Mouse (Mus musculus) MEL (cell line): Measurements from ENCODE around the gene Ptpa. TPM values are rescaled to one million over a fixed set of nuclear protein-coding genes. Genes with fewer than 3 reads are reported as not detected.

Experiments
- DNase-seq: peaks from one replicate; pipeline ENCODE4 v3.0.0; 2011; ENCODE audit warnings: low read depth, low spot score
- H3K27ac ChIP-seq: 2 replicates; pipeline ENCODE4 v1.5.1; 2012; ENCODE audit warnings: low read depth, mild to moderate bottlenecking, control low read depth, low read length, moderate library complexity; ENCODE audit not compliant: control insufficient read depth
- H3K27me3 ChIP-seq, 2 experiments: fragments of 150-350 bp in 1 of 2; sonication (generic) in 1 of 2; 2 replicates each; pipeline ENCODE4 v1.6.1; 2012; ENCODE audit warnings: low read length in 2 of 2, mild to moderate bottlenecking in 2 of 2, improper control_type of control experiment in 1 of 2, moderate library complexity in 1 of 2; ENCODE audit not compliant: insufficient read depth in 2 of 2, control insufficient read depth in 1 of 2
- H3K36me3 ChIP-seq, 2 experiments: 2 replicates each; pipeline ENCODE4 v1.6.1; 2012 to 2014; ENCODE audit warnings: low read length in 2 of 2, improper control_type of control experiment in 1 of 2, inconsistent platforms in 1 of 2, mild to moderate bottlenecking in 1 of 2; ENCODE audit not compliant: insufficient read depth in 2 of 2, control insufficient read depth in 1 of 2
- H3K4me1 ChIP-seq, 2 experiments: fragments of 150-350 bp in 1 of 2; sonication (generic) in 1 of 2; 2 replicates each; pipeline ENCODE4 v1.6.1; 2012; ENCODE audit warnings: low read length in 2 of 2, improper control_type of control experiment in 1 of 2, mild to moderate bottlenecking in 1 of 2; ENCODE audit not compliant: insufficient read depth in 2 of 2, control insufficient read depth in 1 of 2
- H3K4me3 ChIP-seq, 2 experiments: fragments of 150-350 bp in 1 of 2; sonication (generic) in 1 of 2; 2 replicates each; pipeline ENCODE4 v1.5.1; 2012; ENCODE audit warnings: low read depth in 2 of 2, low read length in 2 of 2, mild to moderate bottlenecking in 2 of 2, moderate library complexity in 2 of 2, control low read depth in 1 of 2, improper control_type of control experiment in 1 of 2; ENCODE audit not compliant: control insufficient read depth in 1 of 2, insufficient read depth in 1 of 2
- H3K79me2 ChIP-seq: 2 replicates; pipeline ENCODE4 v1.6.1; 2012; ENCODE audit warnings: mild to moderate bottlenecking, low read length, moderate library complexity; ENCODE audit not compliant: control insufficient read depth, poor library complexity, insufficient read depth
- H3K9ac ChIP-seq: 2 replicates; pipeline ENCODE4 v1.6.1; 2012; ENCODE audit warnings: low read depth, mild to moderate bottlenecking, control low read depth, low read length, moderate library complexity; ENCODE audit not compliant: control insufficient read depth, poor library complexity, severe bottlenecking
- H3K9me3 ChIP-seq: fragments of 150-350 bp; sonication (generic); replicated peaks from 2 replicates; pipeline ENCODE4 v1.6.1; 2012; ENCODE audit warnings: mild to moderate bottlenecking, low read length, improper control_type of control experiment, moderate library complexity; ENCODE audit not compliant: insufficient read depth
- BHLHE40 ChIP-seq: IDR thresholded peaks from 2 replicates; pipeline ENCODE4 v1.6.1; 2012; ENCODE audit warnings: low read depth, mild to moderate bottlenecking, inconsistent platforms, low read length, improper control_type of control experiment, borderline replicate concordance
- CHD1 ChIP-seq: IDR thresholded peaks from 2 replicates; pipeline ENCODE4 v1.6.1; 2012; ENCODE audit warnings: low read depth, mild to moderate bottlenecking, inconsistent platforms, low read length, improper control_type of control experiment
- CHD2 ChIP-seq: IDR thresholded peaks from 2 replicates; pipeline ENCODE4 v1.6.1; 2011; ENCODE audit warnings: low read length, improper control_type of control experiment
- CTCF ChIP-seq, 3 experiments: IDR thresholded peaks in 2 of 3; conservative IDR thresholded peaks in 1 of 3; 2 replicates each; pipeline ENCODE4 v1.5.1; 2011 to 2012; ENCODE audit warnings: low read length in 3 of 3, low read depth in 2 of 3, mild to moderate bottlenecking in 2 of 3, improper control_type of control experiment in 1 of 3, inconsistent platforms in 1 of 3, mixed read lengths in 1 of 3, moderate library complexity in 1 of 3; ENCODE audit not compliant: control insufficient read depth in 1 of 3, insufficient read depth in 1 of 3, poor library complexity in 1 of 3, severe bottlenecking in 1 of 3
- E2F4 ChIP-seq: IDR thresholded peaks from 2 replicates; pipeline ENCODE4 v1.6.1; 2011; ENCODE audit warnings: low read depth, low read length, improper control_type of control experiment, borderline replicate concordance
- ELF1 ChIP-seq: IDR thresholded peaks from 2 replicates; pipeline ENCODE4 v1.6.1; 2014; ENCODE audit warnings: low read depth, mild to moderate bottlenecking, inconsistent platforms, low read length, improper control_type of control experiment, moderate library complexity
- EP300 ChIP-seq, 2 experiments: IDR thresholded peaks; 2 replicates each; pipeline ENCODE4 v1.6.1; 2011; ENCODE audit warnings: improper control_type of control experiment in 2 of 2, low read length in 2 of 2, low read depth in 1 of 2, mild to moderate bottlenecking in 1 of 2
- ETS1 ChIP-seq: IDR thresholded peaks from 2 replicates; pipeline ENCODE4 v1.6.1; 2012; ENCODE audit warnings: low read depth, mild to moderate bottlenecking, inconsistent platforms, low read length, improper control_type of control experiment, moderate library complexity
- GABPA ChIP-seq: IDR thresholded peaks from 2 replicates; pipeline ENCODE4 v1.6.1; 2012; ENCODE audit warnings: low read depth, mild to moderate bottlenecking, inconsistent platforms, low read length, improper control_type of control experiment, moderate library complexity
- HCFC1 ChIP-seq: IDR thresholded peaks from 2 replicates; pipeline ENCODE4 v1.6.1; 2012; ENCODE audit warnings: low read depth, mild to moderate bottlenecking, inconsistent platforms, low read length, improper control_type of control experiment, moderate library complexity
- JUND ChIP-seq: IDR thresholded peaks from 2 replicates; pipeline ENCODE4 v1.6.1; 2011; ENCODE audit warnings: low read depth, mild to moderate bottlenecking, improper control_type of control experiment, low read length
- KAT2A ChIP-seq: conservative IDR thresholded peaks from 2 replicates; pipeline ENCODE4 v1.6.1; 2012; ENCODE audit warnings: low read depth, low read length, improper control_type of control experiment, inconsistent platforms
- MAFK ChIP-seq: IDR thresholded peaks from 2 replicates; pipeline ENCODE4 v1.6.1; 2011; ENCODE audit warnings: low read depth, mild to moderate bottlenecking, low read length, improper control_type of control experiment, borderline replicate concordance
- MAX ChIP-seq: IDR thresholded peaks from 2 replicates; pipeline ENCODE4 v1.6.1; 2011; ENCODE audit warnings: low read length, improper control_type of control experiment
- MAZ ChIP-seq: IDR thresholded peaks from 2 replicates; pipeline ENCODE4 v1.6.1; 2012; ENCODE audit warnings: low read depth, mild to moderate bottlenecking, inconsistent platforms, low read length, improper control_type of control experiment
- MEF2A ChIP-seq: IDR thresholded peaks from 2 replicates; pipeline ENCODE4 v1.6.1; 2014; ENCODE audit warnings: low read depth, mild to moderate bottlenecking, inconsistent platforms, low read length, improper control_type of control experiment; ENCODE audit not compliant: poor library complexity, insufficient replicate concordance, severe bottlenecking; ENCODE audit errors: extremely low read depth
- MXI1 ChIP-seq: IDR thresholded peaks from 2 replicates; pipeline ENCODE4 v1.6.1; 2011; ENCODE audit warnings: mild to moderate bottlenecking, low read depth, low read length, improper control_type of control experiment
- MYB ChIP-seq: IDR thresholded peaks from 2 replicates; pipeline ENCODE4 v1.6.1; 2011; ENCODE audit warnings: mild to moderate bottlenecking, low read depth, low read length, improper control_type of control experiment
- MYC ChIP-seq: IDR thresholded peaks from 2 replicates; pipeline ENCODE4 v1.6.1; 2011; ENCODE audit warnings: low read depth, mild to moderate bottlenecking, low read length, improper control_type of control experiment, moderate library complexity
- NELFE ChIP-seq: IDR thresholded peaks from 2 replicates; pipeline ENCODE4 v1.6.1; 2011; ENCODE audit warnings: low read depth, low read length, improper control_type of control experiment
- NRF1 ChIP-seq: IDR thresholded peaks from 2 replicates; pipeline ENCODE4 v1.6.1; 2014; ENCODE audit warnings: low read depth, mild to moderate bottlenecking, inconsistent platforms, low read length, improper control_type of control experiment, moderate library complexity; ENCODE audit not compliant: poor library complexity, insufficient read depth, severe bottlenecking
- POLR2A ChIP-seq, 2 experiments: IDR thresholded peaks; 2 replicates each; pipeline ENCODE4 v1.6.1; 2011 to 2012; ENCODE audit warnings: low read length in 2 of 2, mild to moderate bottlenecking in 2 of 2, control low read depth in 1 of 2, improper control_type of control experiment in 1 of 2, low read depth in 1 of 2, moderate library complexity in 1 of 2; ENCODE audit not compliant: control insufficient read depth in 1 of 2, insufficient read depth in 1 of 2, poor library complexity in 1 of 2
- POLR2AphosphoS2 ChIP-seq: IDR thresholded peaks from 2 replicates; pipeline ENCODE4 v1.6.1; 2011; ENCODE audit warnings: low read length, improper control_type of control experiment
- POLR2AphosphoS5 ChIP-seq: IDR thresholded peaks from 2 replicates; pipeline ENCODE4 v1.6.1; 2012; ENCODE audit warnings: low read depth, borderline replicate concordance, mild to moderate bottlenecking, inconsistent platforms, low read length, moderate library complexity, mixed read lengths
- RAD21 ChIP-seq: IDR thresholded peaks from 2 replicates; pipeline ENCODE4 v1.6.1; 2011; ENCODE audit warnings: mild to moderate bottlenecking, low read depth, low read length, improper control_type of control experiment
- RCOR1 ChIP-seq: IDR thresholded peaks from 2 replicates; pipeline ENCODE4 v1.6.1; 2012; ENCODE audit warnings: low read depth, mild to moderate bottlenecking, inconsistent platforms, low read length, improper control_type of control experiment
- SIN3A ChIP-seq: IDR thresholded peaks from 2 replicates; pipeline ENCODE4 v1.6.1; 2012; ENCODE audit warnings: low read length, improper control_type of control experiment, inconsistent platforms
- SMC3 ChIP-seq: IDR thresholded peaks from 2 replicates; pipeline ENCODE4 v1.6.1; 2011; ENCODE audit warnings: low read depth, low read length, improper control_type of control experiment
- TAL1 ChIP-seq: IDR thresholded peaks from 2 replicates; pipeline ENCODE4 v1.6.1; 2012; ENCODE audit warnings: mild to moderate bottlenecking, inconsistent platforms, low read length, moderate library complexity, mixed read lengths
- TBP ChIP-seq: IDR thresholded peaks from 2 replicates; pipeline ENCODE4 v1.8.0; 2011; ENCODE audit warnings: low read depth, low read length, improper control_type of control experiment
- TCF12 ChIP-seq: IDR thresholded peaks from 2 replicates; pipeline ENCODE4 v1.6.1; 2014; ENCODE audit warnings: low read depth, mild to moderate bottlenecking, inconsistent platforms, low read length, improper control_type of control experiment, moderate library complexity
- UBTF ChIP-seq: IDR thresholded peaks from 2 replicates; pipeline ENCODE4 v1.6.1; 2012; ENCODE audit warnings: low read depth, mild to moderate bottlenecking, inconsistent platforms, low read length, improper control_type of control experiment, moderate library complexity, borderline replicate concordance; ENCODE audit not compliant: insufficient read depth
- USF1 ChIP-seq: IDR thresholded peaks from 2 replicates; pipeline ENCODE4 v1.6.1; 2014; ENCODE audit warnings: low read depth, mild to moderate bottlenecking, inconsistent platforms, low read length, improper control_type of control experiment, moderate library complexity
- ZC3H11A ChIP-seq: IDR thresholded peaks from 2 replicates; pipeline ENCODE4 v1.6.1; 2012; ENCODE audit warnings: low read depth, mild to moderate bottlenecking, inconsistent platforms, low read length, improper control_type of control experiment
- ZMIZ1 ChIP-seq: IDR thresholded peaks from 2 replicates; pipeline ENCODE4 v1.6.1; 2012; ENCODE audit warnings: low read depth, mild to moderate bottlenecking, inconsistent platforms, low read length, improper control_type of control experiment, moderate library complexity
- ZNF384 ChIP-seq: IDR thresholded peaks from 2 replicates; pipeline ENCODE4 v1.6.1; 2012; ENCODE audit warnings: low read depth, mild to moderate bottlenecking, inconsistent platforms, low read length, improper control_type of control experiment
- polyA plus RNA-seq, 2 experiments: library from polyadenylated mRNA; stranded (reverse) in 1 of 2; unstranded in 1 of 2; fragments of >175 nt in 1 of 2; fragments of >200 nt in 1 of 2; gene quantifications; 2 replicates each; pipeline versions ENCODE4 v1.2.1 to v1.2.4; 2012; ENCODE audit warnings: low replicate concordance in 2 of 2, low read depth in 1 of 2; ENCODE audit not compliant: insufficient read length in 2 of 2, insufficient read depth in 1 of 2, missing spikeins in 1 of 2
- total RNA-seq: library from RNA; depleted of rRNA; stranded (reverse); fragments of 300-350 nt; gene quantifications from 2 replicates; pipeline ENCODE4 v1.2.3, GENCODE M21; 2012

The Ptpa gene
- total and polyA plus RNA-seq, 3 experiments, result 159 to 382 TPM; not detected in 1

- Histone ChIP-seq H3K9ac (peak overlapping the region; percentile 57), H3K9me3 (no peaks in the 10 kb centered on the region), H3K4me3 (peak overlapping the region; percentile 68 to 81), H3K36me3 (peaks cover 0 to 5% of the 10 kb centered on the region in 2 experiments; a peak in 2 of 4 replicates), H3K79me2 (no peaks in the 10 kb centered on the region), H3K4me1 (peaks cover 0 to 12% of the 10 kb centered on the region in 2 experiments; a peak in 3 of 4 replicates), H3K27me3 (no peaks in the 10 kb centered on the region), H3K27ac (no peak overlapping the region)
- DNase-seq, result peak; percentile 83
- TF ChIP-seq USF1, result no peak
- no peak for TF ChIP-seq TCF12
- TF ChIP-seq ELF1, result no peak
- TF ChIP-seq JUND, result no peak
- peak; percentile 64 to 89 (median 74) for TF ChIP-seq CTCF (IDR thresholded peaks at IDR 0.05 in 2 of 3, conservative IDR thresholded peaks at IDR 0.05 in 1 of 3; ENCODE audit: control insufficient read depth in 1 of 3, insufficient read depth in 1 of 3, low read depth in 2 of 3, low read length in 3 of 3, poor library complexity in 1 of 3, severe bottlenecking in 1 of 3)
- TF ChIP-seq SMC3, result peak; percentile 67
- no peak for TF ChIP-seq MAX
- no peak for TF ChIP-seq ZMIZ1
- no peak for TF ChIP-seq NELFE
- no peak for TF ChIP-seq POLR2AphosphoS5
- no peak for TF ChIP-seq NRF1
- TF ChIP-seq KAT2A, result no peak
- TF ChIP-seq TAL1, result no peak
- TF ChIP-seq TBP, result no peak
- TF ChIP-seq CHD1, result no peak
- no peak for TF ChIP-seq BHLHE40
- peak; percentile 56 for TF ChIP-seq ZC3H11A
- no peak for TF ChIP-seq SIN3A
- TF ChIP-seq UBTF, result no peak
- no peak for TF ChIP-seq EP300 (IDR thresholded peaks at IDR 0.05; ENCODE audit: low read depth in 1 of 2, low read length in 2 of 2)
- TF ChIP-seq RAD21, result peak; percentile 65
- TF ChIP-seq RCOR1, result no peak
- TF ChIP-seq MYB, result no peak
- no peak for TF ChIP-seq MAFK
- TF ChIP-seq MAZ, result no peak
- no peak for TF ChIP-seq ZNF384
- TF ChIP-seq CHD2, result no peak
- no peak for TF ChIP-seq GABPA
- TF ChIP-seq POLR2A (IDR thresholded peaks at IDR 0.05; ENCODE audit: control insufficient read depth in 1 of 2, insufficient read depth in 1 of 2, low read depth in 1 of 2, low read length in 2 of 2, poor library complexity in 1 of 2), result no peak
- TF ChIP-seq MEF2A, result no peak
- no peak for TF ChIP-seq ETS1
- TF ChIP-seq HCFC1, result no peak
- no peak for TF ChIP-seq E2F4
- no peak for TF ChIP-seq POLR2AphosphoS2
- no peak for TF ChIP-seq MXI1
- TF ChIP-seq MYC, result no peak
These were observed 53.9 kb downstream of the Ptpa start for GRCm38 (mm10) chr2:30469796-30470142.
